Mouse (Mus musculus) limb, embryonic 12.5 days (tissue): ENCODE data around the gene Col20a1. TPM values are rescaled to one million over a fixed set of nuclear protein-coding genes. Genes with fewer than 3 reads are reported as not detected.

ENCODE experiments used
- polyA plus RNA-seq: library from polyadenylated mRNA; unstranded; fragments of >200 nt; fragmentation: Nextera tagmentation; extraction: Ambion mirVana; gene quantifications from 2 replicates; pipeline ENCODE4 v1.2.1, GENCODE M21; 2016

Gene Col20a1
- polyA plus RNA-seq, 1 experiment from 2014 or later, result 0.64 TPM

Other genes with a start within 250 kb of the Col20a1 start
- not detected in 2 replicates for gene Bhlhe23, start 209.6 kb upstream of the Col20a1 start, polyA plus RNA-seq
- 77.1 and 78.5 TPM in 2 replicates for gene Ythdf1, start 65.6 kb upstream of the Col20a1 start, polyA plus RNA-seq
- gene Birc7, start 57.5 kb upstream of the Col20a1 start, polyA plus RNA-seq, result not detected in 2 replicates
- gene Nkain4, start 31.8 kb upstream of the Col20a1 start, polyA plus RNA-seq, result 6.0 and 11.2 TPM in 2 replicates
- gene Arfgap1, start 19.3 kb upstream of the Col20a1 start, polyA plus RNA-seq, result 109 and 113 TPM in 2 replicates
- 0.97 and 1.4 TPM in 2 replicates for gene Chrna4, start 57.0 kb downstream of the Col20a1 start, polyA plus RNA-seq
- 0.26 and 0.46 TPM in 2 replicates for gene Kcnq2, start 148.8 kb downstream of the Col20a1 start, polyA plus RNA-seq
- 0.10 TPM in 1 of 2 replicates, not detected in the other for gene Eef1a2, start 170.5 kb downstream of the Col20a1 start, polyA plus RNA-seq
- 424 and 433 TPM in 2 replicates for gene Ppdpf, start 200.7 kb downstream of the Col20a1 start, polyA plus RNA-seq
- gene Ptk6, start 216.3 kb downstream of the Col20a1 start, polyA plus RNA-seq, result not detected in 2 replicates
- gene Srms, start 226.7 kb downstream of the Col20a1 start, polyA plus RNA-seq, result 0.25 and 0.45 TPM in 2 replicates
- gene Fndc11, start 233.5 kb downstream of the Col20a1 start, polyA plus RNA-seq, result 0.41 and 0.59 TPM in 2 replicates